Mouse (Mus musculus) skeletal muscle tissue, adult 2 months (tissue): ENCODE data around the gene Pla2g4b.
A peak's percentile ranks its signal among the peaks of the same experiment; 100 is the strongest.

Experiments used
- DNase-seq: peaks from one replicate; pipeline ENCODE4 v3.0.0-alpha.2; 2012; ENCODE audit warnings: low read depth, low spot score

Pla2g4b gene

GRCm38 (mm10) chr2:120015882-120016281, 17.3 kb upstream of the Pla2g4b start:
- no peak for DNase-seq

- DNase-seq: no peak
Observed at GRCm38 (mm10) chr2:120017599-120017998, 15.6 kb upstream of the Pla2g4b start.

DNA sequence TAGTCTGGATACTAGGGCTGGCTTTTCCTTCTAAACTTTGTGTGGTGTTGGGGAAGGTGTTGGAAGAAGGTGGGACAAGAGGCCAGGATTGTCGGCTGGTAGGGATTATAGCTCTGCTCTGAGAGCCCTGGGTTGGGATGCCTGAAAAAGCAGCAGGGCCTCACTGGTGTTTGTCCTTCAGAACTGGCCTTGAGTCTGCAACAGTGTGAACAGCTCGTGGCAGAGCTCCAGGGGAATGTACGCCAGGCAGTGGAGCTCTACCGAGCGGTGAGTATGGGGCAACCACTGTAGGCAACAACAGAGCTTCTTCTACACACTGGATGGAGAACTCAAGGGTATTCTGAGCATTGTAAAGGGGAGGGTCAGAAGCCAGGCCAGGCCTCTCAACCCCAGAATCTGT, 8.9 kb upstream of the Pla2g4b start:
- no peak for DNase-seq

DNA sequence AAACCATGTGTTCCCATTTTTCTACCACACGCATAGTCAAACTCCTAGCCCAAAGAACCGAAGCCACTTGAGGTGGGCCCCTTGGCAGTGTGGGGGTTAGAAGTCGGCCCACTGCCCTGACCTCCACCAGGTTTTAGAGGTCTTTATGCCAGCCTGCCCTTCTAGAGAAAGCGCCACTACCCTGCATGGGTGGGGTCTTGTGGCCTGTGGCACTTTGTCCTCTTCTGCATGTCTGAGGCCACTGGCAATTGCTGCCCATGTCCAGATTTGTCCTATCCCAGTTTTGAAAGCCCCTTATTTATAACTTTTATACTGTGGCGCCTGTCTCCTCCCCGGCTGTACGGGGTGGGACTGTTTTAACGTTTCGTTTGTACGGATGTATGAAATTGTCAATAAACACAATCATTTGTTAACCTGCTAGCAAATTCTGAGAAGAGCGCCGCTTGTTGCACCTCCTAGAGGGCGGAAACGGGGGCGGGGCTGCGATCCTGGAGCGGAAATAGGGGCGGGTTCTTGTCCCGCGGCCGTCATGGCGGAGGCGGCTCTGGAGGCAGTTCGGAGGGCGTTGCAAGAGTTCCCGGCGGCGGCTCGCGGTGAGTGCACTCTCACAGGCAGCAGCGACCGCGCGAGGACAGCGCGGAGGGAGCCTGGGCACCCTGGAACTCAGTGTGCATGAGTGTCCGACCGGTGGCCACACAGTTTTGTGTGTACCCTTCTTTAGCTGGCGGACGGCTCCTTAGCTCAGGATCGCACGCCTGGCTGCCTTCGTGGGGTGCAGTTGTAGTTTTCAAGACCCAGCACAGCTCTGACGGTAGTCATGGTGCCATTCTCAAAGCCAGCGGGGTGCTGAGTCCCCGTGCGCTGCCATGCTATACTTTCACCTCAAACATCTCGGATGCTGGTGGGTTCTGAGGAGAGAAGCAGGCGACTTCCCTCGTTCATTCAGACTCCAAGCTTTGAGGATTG, 6.0 kb upstream of the Pla2g4b start, which contains the start of the genes Jmjd7 and Gm28042:
Gene Jmjd7 (plus strand): TSS at position 500 of the 966 bp plus-strand sequence.
Gene Gm28042 (plus strand): TSS at position 510 of the 966 bp plus-strand sequence.
- peak; percentile 78 for DNase-seq

GRCm38 (mm10) chr2:120027950-120028331, 5.3 kb upstream of the Pla2g4b start:
- no peak for DNase-seq

DNA sequence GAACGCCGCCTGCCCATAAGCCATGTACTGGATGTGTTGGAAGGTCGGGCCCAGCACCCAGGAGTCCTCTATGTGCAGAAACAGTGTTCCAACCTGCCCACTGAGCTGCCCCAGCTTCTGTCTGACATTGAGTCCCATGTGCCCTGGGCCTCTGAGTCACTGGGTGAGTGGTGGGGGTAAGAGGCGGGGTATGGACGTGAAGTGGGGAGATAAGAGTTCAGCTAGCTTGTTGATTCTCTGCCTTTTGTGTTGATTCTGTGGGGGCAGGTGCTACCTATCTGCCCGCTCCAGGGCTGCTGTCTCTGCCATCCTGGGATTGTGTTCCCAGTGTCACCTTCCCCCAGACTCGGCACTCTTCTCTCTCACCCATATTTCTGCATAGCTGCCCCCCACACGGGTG, 2.8 kb upstream of the Pla2g4b start:
- no peak for DNase-seq

DNA sequence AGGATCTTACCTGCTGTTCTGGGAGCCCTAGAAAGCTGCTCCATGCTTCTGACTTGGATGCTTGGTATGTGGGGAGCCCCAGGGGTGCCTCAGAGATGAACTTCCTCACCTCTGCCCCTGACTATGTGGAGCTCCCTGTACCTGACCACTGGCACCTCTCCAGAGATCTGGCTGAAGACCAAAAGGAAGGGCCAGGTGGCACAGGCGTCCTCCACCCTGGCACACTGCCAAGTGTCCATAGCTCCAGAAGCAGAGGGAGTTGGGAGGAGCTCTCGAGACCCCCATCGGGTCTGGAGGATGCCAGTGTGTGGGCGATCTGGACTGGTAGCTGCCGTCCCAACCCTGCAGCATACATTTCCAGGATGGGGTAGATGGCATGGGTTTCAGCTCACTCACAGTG, 509 bp downstream of the Pla2g4b start:
- no peak for DNase-seq

GRCm38 (mm10) chr2:120037744-120038143, 4.5 kb downstream of the Pla2g4b start:
- no peak for DNase-seq

- no peak for DNase-seq
Observed at GRCm38 (mm10) chr2:120040991-120041390, 7.8 kb downstream of the Pla2g4b start.

GRCm38 (mm10) chr2:120044101-120044603, 10.9 kb downstream of the Pla2g4b start:
- DNase-seq: no peak

- DNase-seq: no peak
Observed at GRCm38 (mm10) chr2:120044676-120045075, 11.5 kb downstream of the Pla2g4b start.

GRCm38 (mm10) chr2:120046486-120047310, 13.5 kb downstream of the Pla2g4b start:
- DNase-seq: no peak

- DNase-seq: no peak
Observed at GRCm38 (mm10) chr2:120048173-120048572, 15.0 kb downstream of the Pla2g4b start.

DNA sequence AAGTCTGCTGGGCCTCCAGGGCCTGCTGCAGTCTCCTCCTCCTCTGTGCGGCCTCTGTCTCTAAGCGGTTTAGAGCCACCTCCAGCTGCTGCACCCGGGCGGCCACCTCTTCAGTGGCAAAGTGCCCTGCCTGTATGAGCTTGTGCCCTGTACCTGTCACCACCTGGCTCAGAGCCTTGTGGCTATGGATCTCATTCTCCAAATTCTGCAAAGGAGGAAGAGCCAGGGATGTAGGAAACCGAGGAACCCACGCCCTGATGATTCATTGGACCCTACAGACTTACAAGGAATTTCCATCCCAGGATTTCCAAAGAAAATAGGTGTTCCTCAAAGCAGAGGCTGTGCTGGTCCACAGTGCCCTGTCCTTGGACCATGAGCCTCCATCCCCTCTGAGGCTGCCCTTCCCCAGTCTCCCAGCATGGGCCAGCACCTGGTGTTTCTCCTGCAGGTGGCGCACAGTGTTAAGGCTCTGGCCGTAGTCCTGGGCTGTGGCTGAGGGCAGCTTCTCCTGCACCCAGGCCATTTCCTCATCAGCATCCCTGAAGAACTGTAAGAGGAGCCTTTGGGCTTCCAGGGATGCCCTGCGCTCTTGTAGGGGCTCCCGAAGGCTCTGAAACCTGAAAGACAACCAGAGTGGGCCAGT, 16.5 kb downstream of the Pla2g4b start:
- DNase-seq: no peak

DNA sequence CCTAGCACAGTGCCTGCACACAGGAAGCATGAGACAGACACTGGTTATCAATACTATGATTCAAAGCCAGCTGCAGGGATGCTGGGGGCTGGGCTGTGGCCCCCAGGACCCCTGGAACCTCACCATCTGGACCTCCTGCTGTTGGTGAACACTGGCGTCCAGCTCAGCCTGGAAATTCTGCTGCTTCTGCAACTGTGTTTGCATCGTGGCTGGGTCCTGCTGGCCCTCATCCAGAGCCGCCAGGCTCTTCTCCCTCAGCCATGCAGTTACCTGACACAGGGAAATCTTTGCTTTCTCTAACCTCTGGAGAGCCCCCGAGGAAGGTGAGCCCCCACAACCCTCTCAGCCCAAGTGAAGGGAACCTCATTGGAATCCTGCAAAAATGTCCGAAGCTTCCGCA, 18.2 kb downstream of the Pla2g4b start:
- no peak for DNase-seq

- peak; percentile 83 for DNase-seq
Observed at GRCm38 (mm10) chr2:120054771-120055552, 21.7 kb downstream of the Pla2g4b start.

GRCm38 (mm10) chr2:120055923-120056322, 22.7 kb downstream of the Pla2g4b start:
- DNase-seq: no peak

DNA sequence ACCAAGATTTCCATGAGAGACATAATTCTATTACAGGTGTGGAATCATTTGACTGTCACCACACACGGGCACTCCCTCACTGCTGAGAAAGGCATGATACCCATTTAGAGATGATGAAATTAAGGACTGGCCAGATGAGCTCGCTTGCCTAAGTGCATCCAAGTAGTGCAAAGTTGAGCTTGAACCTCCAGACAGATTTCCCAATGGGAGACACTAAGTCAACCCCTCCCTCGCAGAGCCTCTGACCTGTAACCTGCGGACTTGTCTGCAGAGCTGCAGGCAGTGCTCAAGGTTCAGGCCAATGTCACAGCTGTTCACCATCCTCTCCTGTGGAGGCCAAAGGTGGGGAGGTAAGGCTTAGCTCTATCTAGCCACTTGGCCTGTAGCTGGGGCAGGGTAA, 25.6 kb downstream of the Pla2g4b start:
- DNase-seq: peak; percentile 43

GRCm38 (mm10) chr2:120059466-120059865, 26.2 kb downstream of the Pla2g4b start:
- DNase-seq: no peak

DNA sequence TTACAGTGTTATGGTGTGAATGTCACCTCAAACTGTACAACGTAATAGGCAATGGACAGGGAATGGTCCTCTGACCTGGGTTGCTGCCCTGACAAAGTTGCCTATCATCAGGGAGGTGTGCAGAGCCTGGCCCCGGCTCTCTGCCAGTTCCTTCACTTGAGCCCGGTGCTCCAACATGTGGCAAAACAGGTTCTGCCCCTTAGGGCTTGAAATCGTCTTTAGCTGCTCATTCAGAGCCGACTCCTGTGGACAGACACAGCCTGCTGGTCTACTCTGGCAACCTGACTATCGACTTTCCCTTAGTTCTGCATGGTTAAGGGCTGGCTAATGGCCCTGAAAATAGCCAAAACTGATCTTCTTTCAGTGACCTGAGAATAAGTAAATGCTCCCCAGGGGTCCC, 27.0 kb downstream of the Pla2g4b start:
- DNase-seq: peak; percentile 36

DNA sequence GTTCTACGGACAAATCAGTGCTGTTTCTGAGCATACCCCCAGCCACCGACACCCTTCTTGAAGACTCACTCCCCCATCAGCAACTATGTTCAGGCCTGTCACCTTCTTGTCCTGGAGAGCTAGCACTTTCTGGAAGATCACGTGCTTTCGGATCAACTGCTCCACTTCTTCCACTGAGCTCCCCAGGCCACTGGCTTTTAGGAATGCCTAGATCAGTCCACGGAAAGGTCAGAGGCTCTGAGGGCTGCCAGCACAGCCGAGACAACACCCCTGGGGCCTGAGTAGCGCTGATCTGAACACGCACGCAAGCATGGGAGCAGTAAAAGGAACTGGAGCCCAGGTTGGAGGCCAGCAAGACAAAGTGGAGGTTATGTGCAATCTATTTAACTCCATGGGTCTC, 27.4 kb downstream of the Pla2g4b start:
- peak; percentile 68 for DNase-seq
